Mouse (Mus musculus) ovary, adult 2 months (tissue): Measurements from ENCODE around the gene Nrgn. TPM values are rescaled to one million over a fixed set of nuclear protein-coding genes. Genes with fewer than 3 reads are reported as not detected.

ENCODE experiments used
- polyA plus RNA-seq: library from polyadenylated mRNA; depleted of rRNA; stranded (reverse); fragments of >200 nt; gene quantifications from 2 replicates; pipeline ENCODE4 v1.2.3, GENCODE M21; 2012; rRNA removed

The Nrgn gene
- 9.3 and 12.9 TPM in 2 replicates for polyA plus RNA-seq

DNA sequence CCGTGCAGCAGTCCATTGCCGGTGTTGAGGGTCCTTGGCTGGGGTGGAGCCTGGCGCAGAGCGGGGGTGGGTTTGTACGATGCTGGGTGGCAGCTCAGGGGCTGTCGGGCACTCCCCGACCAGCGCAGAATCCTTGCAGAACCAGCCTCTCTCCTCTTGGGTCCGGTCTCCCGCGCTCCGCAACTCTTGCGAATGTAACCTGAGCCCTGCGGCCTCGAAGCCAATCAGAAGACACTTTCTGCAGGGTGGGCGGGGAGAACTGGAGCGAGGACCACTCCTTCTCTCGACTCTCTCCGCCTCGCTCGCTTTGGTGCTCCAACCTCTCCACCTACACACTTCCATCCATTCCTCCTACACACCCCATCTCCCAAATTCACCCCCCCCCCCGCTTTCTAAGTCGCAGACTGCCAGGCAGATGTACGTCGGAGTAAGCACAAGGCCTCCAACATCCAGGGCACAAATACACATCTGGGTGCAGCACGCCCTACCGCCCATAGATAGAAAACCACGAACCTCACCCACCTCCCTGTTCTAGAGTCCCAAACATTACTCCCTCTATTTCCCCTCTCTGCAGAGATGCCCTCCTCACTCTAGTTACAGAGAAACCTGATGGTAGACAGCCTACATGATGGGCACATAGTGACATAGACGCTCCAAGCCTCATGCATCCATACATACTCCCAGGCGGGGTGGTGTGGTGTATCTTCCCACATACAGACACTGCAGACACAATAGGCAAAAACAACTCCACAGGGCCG, at the start of gene Nrgn:
Gene Nrgn (minus strand): TSS at position 369 of the 758 bp plus-strand sequence.

DNA sequence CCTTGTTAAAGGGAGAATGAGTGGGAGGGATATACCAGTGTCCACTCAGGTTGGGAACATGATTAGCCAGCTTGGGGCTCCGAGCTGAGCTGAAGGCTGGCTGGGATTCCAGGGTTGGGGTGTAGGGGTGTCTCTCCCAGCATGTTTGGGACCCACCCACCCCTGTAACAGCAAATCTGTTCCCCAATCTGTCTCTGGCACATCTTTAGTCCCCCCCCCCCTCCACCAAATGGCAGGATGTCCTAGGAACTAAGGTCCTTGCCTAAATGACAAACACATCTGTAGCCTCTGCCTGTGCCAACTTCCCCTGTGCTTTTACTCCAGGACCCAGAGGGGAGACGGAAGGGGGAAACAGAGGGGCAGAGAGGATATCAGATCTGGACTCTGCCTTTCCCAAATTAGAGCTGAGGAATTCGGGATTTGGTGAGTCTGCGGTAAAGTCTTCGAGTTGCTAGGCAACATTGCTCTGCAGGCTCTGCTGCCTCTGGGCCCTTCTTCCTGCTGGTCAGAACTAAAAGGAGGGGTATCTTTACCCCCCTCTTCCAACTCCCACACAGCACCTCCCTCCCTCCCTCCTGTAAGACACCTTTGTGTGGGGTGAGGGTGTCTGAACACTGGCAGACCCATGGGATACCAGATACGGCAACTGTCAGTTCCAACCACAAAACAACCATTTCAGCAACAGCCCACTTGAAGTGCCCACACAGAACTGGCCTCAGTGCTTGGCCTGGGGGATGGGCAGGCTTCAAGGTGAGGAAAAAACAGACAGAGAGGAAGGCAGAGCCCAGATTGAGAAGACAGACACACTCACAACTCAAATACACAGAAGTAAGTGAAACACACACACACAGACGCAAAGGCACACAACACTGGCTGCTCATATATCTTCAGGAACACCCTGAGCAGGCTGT, 2.4 kb upstream of the Nrgn start, which contains the start of gene Siae:
Gene Siae (plus strand): TSS at position 861 of the 911 bp plus-strand sequence.

DNA sequence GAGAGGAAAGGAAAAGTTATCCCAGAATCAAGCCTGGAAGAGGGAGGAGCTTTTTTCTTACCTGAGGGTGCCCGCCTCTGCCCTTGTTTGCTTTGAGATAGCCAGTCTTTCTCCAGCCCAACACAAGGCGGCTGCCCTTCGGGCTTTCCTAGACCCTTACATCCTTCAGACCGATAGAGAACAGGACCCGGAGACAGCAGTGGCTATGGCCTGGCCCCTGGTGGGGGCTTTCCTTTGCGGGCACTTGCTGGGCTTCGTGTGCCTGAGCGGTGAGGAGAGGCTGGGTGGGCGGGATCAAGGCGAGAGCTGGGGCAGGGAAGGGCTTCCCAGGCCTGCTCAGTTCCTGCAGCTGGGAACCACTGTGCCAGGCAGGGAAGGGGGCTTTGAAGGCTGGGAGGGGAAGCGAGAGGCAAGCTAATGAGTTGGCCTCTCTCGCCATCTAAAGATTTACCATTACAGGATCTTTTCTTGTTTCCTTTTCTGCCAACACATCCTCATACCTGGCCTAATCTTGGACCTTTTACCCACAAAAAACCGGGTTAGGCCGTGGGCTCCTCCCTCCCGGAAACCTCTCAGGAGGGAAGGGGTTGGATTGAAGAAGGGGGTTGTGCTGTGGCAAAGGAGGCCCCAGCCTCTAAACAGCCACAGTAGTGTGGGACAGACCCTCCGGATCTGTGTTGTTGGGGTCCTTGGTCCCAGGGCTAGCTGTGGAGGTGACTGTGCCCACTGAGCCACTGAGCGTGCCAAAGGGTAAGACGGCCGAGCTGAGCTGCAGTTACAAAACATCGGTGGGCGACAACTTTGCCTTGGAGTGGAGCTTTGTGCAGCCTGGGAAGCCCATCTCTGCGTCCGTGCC, 13.3 kb downstream of the Nrgn start, which contains the start of gene Vsig2:
Gene Vsig2 (plus strand): TSS at position 86 of the 856 bp plus-strand sequence.

DNA sequence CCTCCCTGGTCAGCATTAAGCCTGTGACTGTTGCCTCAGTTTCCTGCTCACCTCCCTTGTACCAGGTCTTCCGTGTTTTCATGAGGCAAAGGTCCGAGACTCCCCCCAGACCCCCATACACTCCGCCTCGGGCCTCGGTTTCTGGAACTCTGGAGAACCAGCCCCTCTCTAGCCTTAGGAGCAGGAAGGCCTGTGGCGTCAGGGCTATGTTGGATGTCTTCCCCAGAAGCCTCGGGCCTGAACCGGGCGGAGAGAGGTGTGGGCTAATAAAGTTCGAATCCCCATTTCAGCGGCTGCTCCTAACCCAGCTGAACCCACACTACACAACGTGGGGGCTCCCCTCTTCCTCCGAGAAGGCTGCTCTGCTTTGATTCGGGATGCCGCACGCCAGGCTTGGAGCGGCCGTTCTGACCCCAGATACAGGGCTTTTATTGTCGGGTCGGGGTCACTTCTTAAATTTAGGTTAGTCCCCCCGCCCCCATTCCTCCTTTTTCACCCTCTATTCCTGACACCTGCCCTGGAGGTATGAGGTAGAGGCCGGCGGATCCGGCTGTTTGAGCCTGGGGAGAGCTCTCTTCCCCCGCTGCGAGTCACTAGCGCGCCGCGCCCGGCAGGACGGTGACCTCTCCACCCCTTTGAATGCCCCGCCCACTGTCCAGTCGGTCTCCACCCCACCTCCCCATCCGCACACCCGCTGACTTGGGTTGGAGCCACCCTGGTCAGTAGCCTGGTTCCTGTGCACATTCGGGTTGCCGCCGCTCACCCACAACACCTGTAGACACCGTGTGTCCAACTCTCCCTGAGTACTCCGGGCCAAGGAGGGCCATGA, 25.1 kb downstream of the Nrgn start, which contains the start of gene Esam:
Gene Esam (plus strand): TSS at position 683 of the 829 bp plus-strand sequence.

Other genes starting within 250 kb of the Nrgn start
- 2.8 and 3.0 TPM in 2 replicates for gene Ccdc15, start 204.5 kb downstream of the Nrgn start, polyA plus RNA-seq
- 1.5 and 1.7 TPM in 2 replicates for gene Hepacam, start 185.6 kb downstream of the Nrgn start, polyA plus RNA-seq
- 25.9 and 28.8 TPM in 2 replicates for gene Robo4, start 151.0 kb downstream of the Nrgn start, polyA plus RNA-seq
- gene Robo3, start 119.7 kb downstream of the Nrgn start, polyA plus RNA-seq, result 1.1 and 2.7 TPM in 2 replicates
- 37.7 and 63.0 TPM in 2 replicates for gene Msantd2, start 63.6 kb downstream of the Nrgn start, polyA plus RNA-seq
- gene Esam, start 24.8 kb downstream of the Nrgn start, polyA plus RNA-seq, result 52.3 and 56.8 TPM in 2 replicates
- 7.2 and 10.3 TPM in 2 replicates for gene Vsig2, start 13.6 kb downstream of the Nrgn start, polyA plus RNA-seq
- gene Siae, start 2.8 kb upstream of the Nrgn start, polyA plus RNA-seq, result 7.4 and 10.4 TPM in 2 replicates
- gene Spa17, start 60.8 kb upstream of the Nrgn start, polyA plus RNA-seq, result 1.5 and 1.6 TPM in 2 replicates
- gene Tbrg1, start 104.4 kb upstream of the Nrgn start, polyA plus RNA-seq, result 45.1 and 55.5 TPM in 2 replicates
- gene Panx3, start 116.3 kb upstream of the Nrgn start, polyA plus RNA-seq, result 0.13 and 0.24 TPM in 2 replicates
- gene Olfr160, start 163.3 kb upstream of the Nrgn start, polyA plus RNA-seq, result not detected in 2 replicates
- gene Olfr874, start 192.2 kb upstream of the Nrgn start, polyA plus RNA-seq, result 0.18 TPM in 1 of 2 replicates, not detected in the other
- gene Olfr875, start 219.0 kb upstream of the Nrgn start, polyA plus RNA-seq, result 0.33 and 0.42 TPM in 2 replicates